Mouse (Mus musculus) cortical plate, adult 2 months (tissue): Measurements from ENCODE around the gene Gm10337.

Experiments
- CTCF ChIP-seq: fragments of 200-500 bp; IDR thresholded peaks from 2 replicates; pipeline ENCODE4 v1.5.1; 2011; ENCODE audit warnings: mild to moderate bottlenecking, control low read depth, low read length; ENCODE audit not compliant: insufficient read depth; ENCODE audit errors: extremely low read depth
- POLR2A ChIP-seq: fragments of 200-500 bp; IDR thresholded peaks from 2 replicates; pipeline ENCODE4 v1.6.1; 2011; ENCODE audit warnings: mild to moderate bottlenecking, low read length, control low read depth; ENCODE audit not compliant: insufficient read depth; ENCODE audit errors: extremely low read depth

DNA sequence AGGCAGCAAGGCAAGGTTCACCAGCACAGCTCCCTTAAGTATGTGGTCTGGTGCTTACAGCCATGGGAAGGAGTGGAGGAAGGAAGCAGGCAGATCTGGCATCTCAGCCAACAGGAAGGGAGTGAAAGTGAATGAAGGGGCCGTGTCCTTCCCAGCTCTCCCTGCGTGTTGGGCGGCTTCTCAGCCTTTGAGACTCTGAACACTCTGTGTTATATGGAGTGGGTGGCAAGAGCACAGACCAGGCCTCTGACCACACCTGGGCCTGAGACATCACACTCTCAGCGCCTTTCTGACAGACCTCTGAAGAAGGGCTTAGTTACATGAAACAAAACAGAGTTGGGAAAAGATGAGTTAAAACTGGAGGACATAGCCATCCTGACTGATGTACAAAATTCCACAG is 27.0 kb downstream of the Gm10337 start:
- TF ChIP-seq POLR2A (no peak), CTCF (no peak)
